Mouse (Mus musculus) bone marrow macrophage, adult 2 months (primary cell): Measurements from ENCODE around the gene Ms4a5. TPM values are rescaled to one million over a fixed set of nuclear protein-coding genes. Genes with fewer than 3 reads are reported as not detected.
"Not testable (repeated sequence)": the region's sequence is repeated elsewhere in the genome, so short reads cannot be mapped to it uniquely, and the experiment has no call there.

Experiments used
- H3K27ac ChIP-seq: 2 replicates; pipeline ENCODE4 v1.5.1; 2012; ENCODE audit warnings: low read depth, low read length; ENCODE audit not compliant: insufficient read depth
- H3K4me1 ChIP-seq: 2 replicates; pipeline ENCODE4 v1.6.1; 2012; ENCODE audit warnings: low read length; ENCODE audit not compliant: control insufficient read depth, insufficient read depth
- H3K4me3 ChIP-seq: 2 replicates; pipeline ENCODE4 v1.5.1; 2012; ENCODE audit warnings: mild to moderate bottlenecking, low read length, moderate library complexity; ENCODE audit not compliant: insufficient read depth
- CTCF ChIP-seq: IDR thresholded peaks from 2 replicates; pipeline ENCODE4 v1.5.1; 2012; ENCODE audit warnings: low read depth, mild to moderate bottlenecking, low read length, moderate library complexity
- POLR2A ChIP-seq: IDR thresholded peaks from 2 replicates; pipeline ENCODE4 v1.6.1; 2012; ENCODE audit warnings: mild to moderate bottlenecking, low read depth, low read length, borderline replicate concordance
- polyA plus RNA-seq: library from polyadenylated mRNA; stranded (reverse); fragments of >200 nt; gene quantifications from 2 replicates; pipeline ENCODE4 v1.2.4, GENCODE M21; 2012; ENCODE audit not compliant: missing spikeins, insufficient read depth, insufficient read length

The Ms4a5 gene
- polyA plus RNA-seq, 1 experiment, result not detected

DNA sequence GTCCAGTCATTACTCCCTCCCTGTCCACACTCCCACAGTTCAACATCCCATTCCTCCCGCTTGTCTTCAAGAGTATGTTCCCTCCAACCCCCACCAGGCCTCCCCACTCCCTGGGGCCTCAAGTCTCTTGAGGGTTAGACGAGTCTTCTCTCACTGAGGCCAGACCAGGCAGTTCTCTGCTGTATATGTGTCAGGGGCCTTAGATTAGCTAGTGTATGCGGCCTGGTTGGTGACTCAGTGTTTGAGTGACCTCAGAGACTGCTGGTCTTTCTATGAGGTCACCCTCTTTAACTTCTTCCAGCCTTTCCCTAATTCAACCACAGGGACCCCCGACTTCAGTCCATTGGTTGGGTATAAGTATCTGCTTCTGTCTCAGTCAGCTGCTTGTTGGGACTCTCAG lies 16.7 kb downstream of the Ms4a5 start:
- no peak overlapping the region for H3K4me3 ChIP-seq
- TF ChIP-seq POLR2A (no peak), CTCF (no peak)
- H3K27ac ChIP-seq, result no peak overlapping the region; the same call in 1 of the 2 replicates
- H3K4me1 ChIP-seq, result peaks cover 38% of the 10 kb centered on the region

- Histone ChIP-seq H3K4me1 (peaks cover 44% of the 10 kb centered on the region), H3K4me3 (no peak within 1 kb of the TSS), H3K27ac (no peak within 1 kb of the TSS; the same call in 1 of the 2 replicates)
- TF ChIP-seq CTCF (no peak), POLR2A (no peak)
These were observed 17.4 kb downstream of the Ms4a5 start, which contains the start of gene Ms4a1 for GRCm38 (mm10) chr19:11266052-11266845. Gene Ms4a1 (minus strand): TSS chr19:11266241.

- H3K27ac ChIP-seq, result peak overlapping the region; percentile 85
- TF ChIP-seq POLR2A (no peak), CTCF (no peak)
- peaks cover 47% of the 10 kb centered on the region for H3K4me1 ChIP-seq
- H3K4me3 ChIP-seq, result no peak overlapping the region
These were observed 19.0 kb downstream of the Ms4a5 start for GRCm38 (mm10) chr19:11264602-11265185.

- TF ChIP-seq POLR2A (no peak), CTCF (no peak)
- H3K4me1 ChIP-seq, result peaks cover 47% of the 10 kb centered on the region
- no peak overlapping the region; the same call in 1 of the 2 replicates for H3K4me3 ChIP-seq
- peak overlapping the region; percentile 85 for H3K27ac ChIP-seq
These were observed 20.1 kb downstream of the Ms4a5 start for GRCm38 (mm10) chr19:11263549-11263948.

DNA sequence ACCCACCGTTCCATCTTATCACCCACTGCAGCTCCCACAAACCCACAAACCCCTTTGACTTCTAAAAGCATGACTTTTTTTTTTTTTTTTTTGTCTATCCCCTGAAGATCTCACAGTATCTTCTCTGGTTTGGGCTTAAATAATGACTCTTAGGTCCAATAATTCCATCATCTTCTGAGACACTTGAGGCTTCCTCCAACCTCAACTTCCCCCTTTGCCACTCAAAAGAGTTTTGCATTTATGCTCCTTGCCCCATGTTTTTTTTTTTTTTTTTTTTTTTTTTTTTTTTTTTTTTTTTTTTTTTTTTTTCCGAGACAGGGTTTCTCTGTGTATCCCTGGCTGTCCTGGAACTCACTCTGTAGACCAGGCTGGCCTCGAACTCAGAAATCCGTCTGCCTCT lies 20.7 kb downstream of the Ms4a5 start:
- Histone ChIP-seq H3K4me1 (peaks cover 47% of the 10 kb centered on the region), H3K27ac (peak overlapping the region; percentile 85)
- H3K4me3 ChIP-seq, result not testable (repeated sequence)

DNA sequence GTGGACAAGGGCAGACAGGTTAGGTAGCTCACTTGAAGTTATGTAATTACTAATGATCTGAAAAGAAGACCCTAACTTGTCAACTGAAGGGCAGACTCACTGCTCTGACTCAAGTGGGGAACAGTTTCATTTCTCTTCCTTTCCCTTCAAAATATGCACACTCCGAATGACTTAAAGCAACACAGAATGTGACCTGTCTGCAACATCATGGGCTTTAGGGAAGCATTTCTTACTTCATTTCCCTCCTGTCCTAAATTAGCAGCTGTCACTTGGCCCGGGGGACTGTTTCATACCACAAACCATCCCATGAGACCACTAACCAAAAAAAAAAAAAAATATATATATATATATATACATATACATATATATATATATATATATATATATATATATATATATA lies 22.2 kb downstream of the Ms4a5 start:
- Histone ChIP-seq H3K4me3 (no peak overlapping the region), H3K27ac (peak overlapping the region; percentile 60)
- TF ChIP-seq POLR2A (no peak), CTCF (no peak)

GRCm38 (mm10) chr19:11244230-11244629 lies 39.4 kb downstream of the Ms4a5 start:
- Histone ChIP-seq H3K27ac (peak overlapping the region; percentile 81), H3K4me3 (no peak overlapping the region), H3K4me1 (peaks cover 32% of the 10 kb centered on the region)
- TF ChIP-seq POLR2A, result no peak
- no peak for TF ChIP-seq CTCF

More for the DNA sequence above, 22.2 kb downstream of the Ms4a5 start:
- peaks cover 41% of the 10 kb centered on the region for H3K4me1 ChIP-seq

DNA sequence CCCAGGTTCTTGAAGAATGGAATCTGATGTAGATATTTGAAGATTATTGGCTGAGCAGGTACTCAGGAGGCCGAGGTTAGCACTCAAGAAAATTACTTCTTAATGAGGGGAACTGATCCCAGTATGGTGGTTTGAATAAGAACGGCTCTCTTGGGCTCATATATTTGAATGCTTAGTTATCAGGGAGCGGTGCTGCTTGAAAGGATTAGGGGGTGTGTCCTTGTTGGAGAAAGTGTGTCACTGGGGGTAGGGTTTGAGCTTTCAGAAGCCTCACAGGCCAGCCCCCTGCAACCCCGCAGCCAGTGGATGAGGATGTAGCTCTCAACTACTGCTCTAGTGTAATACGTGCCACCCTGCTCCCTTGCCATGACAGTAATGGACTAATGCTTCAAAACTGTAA lies 41.1 kb downstream of the Ms4a5 start:
- TF ChIP-seq CTCF (no peak), POLR2A (no peak)
- no peak overlapping the region for H3K4me3 ChIP-seq
- no peak overlapping the region for H3K27ac ChIP-seq
- peaks cover 32% of the 10 kb centered on the region for H3K4me1 ChIP-seq

GRCm38 (mm10) chr19:11235820-11236219 lies 47.9 kb downstream of the Ms4a5 start:
- H3K4me1 ChIP-seq, result peaks cover 35% of the 10 kb centered on the region
- no peak overlapping the region for H3K27ac ChIP-seq
- H3K4me3 ChIP-seq, result no peak overlapping the region
- no peak for TF ChIP-seq POLR2A
- TF ChIP-seq CTCF, result no peak

GRCm38 (mm10) chr19:11234921-11235735 lies 48.5 kb downstream of the Ms4a5 start:
- TF ChIP-seq CTCF, result no peak
- no peak for TF ChIP-seq POLR2A
- Histone ChIP-seq H3K4me1 (peaks cover 35% of the 10 kb centered on the region), H3K4me3 (no peak overlapping the region), H3K27ac (no peak overlapping the region)
